Mouse (Mus musculus) limb, embryonic 10.5 days (tissue): ENCODE measurements around the gene Hormad2. TPM values are rescaled to one million over a fixed set of nuclear protein-coding genes. Genes with fewer than 3 reads are reported as not detected.

Experiments
- DNase-seq: peaks from one replicate; pipeline ENCODE4 v3.0.0-alpha.2; 2017; ENCODE audit warnings: low spot score
- H3K27ac ChIP-seq: fragments of 300-500 bp; sonication (generic); 2 replicates; pipeline ENCODE4 v1.5.1; 2016; ENCODE audit warnings: mild to moderate bottlenecking
- H3K27me3 ChIP-seq: fragments of 300-500 bp; sonication (generic); 2 replicates; pipeline ENCODE4 v1.6.1; 2016; ENCODE audit warnings: low read depth, mild to moderate bottlenecking; ENCODE audit not compliant: poor library complexity, severe bottlenecking
- H3K36me3 ChIP-seq: fragments of 300-500 bp; sonication (generic); 2 replicates; pipeline ENCODE4 v1.6.1; 2016; ENCODE audit warnings: mild to moderate bottlenecking, moderate library complexity
- H3K4me1 ChIP-seq: fragments of 300-500 bp; sonication (generic); 2 replicates; pipeline ENCODE4 v1.6.1; 2016
- H3K4me3 ChIP-seq: fragments of 300-500 bp; sonication (generic); 2 replicates; pipeline ENCODE4 v1.5.1; 2016; ENCODE audit warnings: mild to moderate bottlenecking, moderate library complexity
- H3K9me3 ChIP-seq: fragments of 300-500 bp; sonication (generic); replicated peaks from 2 replicates; pipeline ENCODE4 v1.6.1; 2016; ENCODE audit warnings: mild to moderate bottlenecking
- whole genome bisulfite sequencing: fragments of 180-500 bp; shearing (Covaris S2); methylation state at CpG from one replicate; pipeline ENCODE4 v1.1.7; 2016; 5-methylcytosine and 5-hydroxymethylcytosine counted together
- polyA plus RNA-seq: library from polyadenylated mRNA; unstranded; fragments of >200 nt; fragmentation: Nextera tagmentation; extraction: Ambion mirVana; gene quantifications from 2 replicates; pipeline ENCODE4 v1.2.1, GENCODE M21; 2016

Gene Hormad2
- polyA plus RNA-seq: 0.78 and 0.99 TPM in 2 replicates

DNA sequence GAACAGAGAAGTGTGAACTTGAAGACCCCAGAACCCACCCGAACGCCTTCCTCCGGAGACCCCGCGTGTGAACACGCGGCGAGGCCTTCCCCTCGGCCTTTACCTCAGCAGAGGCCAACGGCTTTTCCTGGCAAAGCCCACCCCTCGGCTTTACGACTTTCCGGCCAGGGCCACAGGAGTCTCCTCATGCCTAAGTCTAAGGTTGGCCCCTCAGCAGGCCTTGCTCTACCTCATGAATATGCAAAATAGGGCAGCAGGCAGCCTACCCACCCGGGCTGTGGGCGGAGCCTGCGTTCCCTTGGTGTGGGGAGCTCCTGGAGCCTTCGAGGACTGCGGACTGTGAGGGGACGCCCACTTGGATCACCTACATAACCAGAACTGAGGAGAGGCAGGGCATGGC is at the start of gene Hormad2:
Gene Hormad2, minus strand, starts transcription at position 128 of the 400 bp plus-strand sequence.
- H3K9me3 ChIP-seq: no peaks in the 10 kb centered on the region
- H3K4me3 ChIP-seq: peak within 1 kb of the TSS; percentile 10; the same call in 1 of the 2 replicates
- H3K27ac ChIP-seq: no peak within 1 kb of the TSS
- H3K27me3 ChIP-seq: no peaks in the 10 kb centered on the region
- H3K36me3 ChIP-seq: no peaks in the 10 kb centered on the region
- DNase-seq: peak; percentile 37
- 50% methylated on average over 19 of the region's 19 CpGs for WGBS
- H3K4me1 ChIP-seq: peaks cover 6% of the 10 kb centered on the region

DNA sequence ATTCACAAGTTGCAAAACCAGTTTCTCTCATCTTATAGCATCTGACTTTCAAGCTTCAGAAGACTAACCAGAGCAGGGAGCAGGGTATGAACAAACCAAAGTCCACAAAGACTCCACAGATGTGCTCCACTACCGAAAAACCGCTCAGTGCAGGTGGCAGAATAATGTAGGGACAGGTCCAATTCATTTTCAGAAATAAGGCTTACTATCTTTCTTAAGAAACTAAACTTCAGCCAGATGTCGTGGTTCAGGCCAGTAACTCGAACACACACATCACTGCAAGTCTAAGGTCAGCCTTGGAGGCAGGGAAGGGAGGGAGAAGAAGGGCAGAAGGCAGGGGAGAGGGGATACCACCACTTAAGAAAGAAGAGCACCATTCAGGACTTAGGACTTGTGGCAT is 48.3 kb upstream of the Hormad2 start:
- no peaks in the 10 kb centered on the region for H3K4me1 ChIP-seq
- no peaks in the 10 kb centered on the region for H3K27me3 ChIP-seq
- H3K27ac ChIP-seq: no peak overlapping the region
- H3K36me3 ChIP-seq: peaks cover 100% of the 10 kb centered on the region
- no peak overlapping the region for H3K4me3 ChIP-seq
- 94% methylated on average over 4 of the region's 4 CpGs for WGBS
- no peak for DNase-seq
- H3K9me3 ChIP-seq: no peaks in the 10 kb centered on the region

- Histone ChIP-seq H3K36me3 (peaks cover 100% of the 10 kb centered on the region), H3K27ac (no peak overlapping the region), H3K4me3 (no peak overlapping the region), H3K4me1 (no peaks in the 10 kb centered on the region), H3K27me3 (no peaks in the 10 kb centered on the region), H3K9me3 (no peaks in the 10 kb centered on the region)
- 98% methylated on average over 2 of the region's 2 CpGs for WGBS
- DNase-seq: no peak
Observed at GRCm38 (mm10) chr11:4488798-4489197, 47.9 kb upstream of the Hormad2 start.

DNA sequence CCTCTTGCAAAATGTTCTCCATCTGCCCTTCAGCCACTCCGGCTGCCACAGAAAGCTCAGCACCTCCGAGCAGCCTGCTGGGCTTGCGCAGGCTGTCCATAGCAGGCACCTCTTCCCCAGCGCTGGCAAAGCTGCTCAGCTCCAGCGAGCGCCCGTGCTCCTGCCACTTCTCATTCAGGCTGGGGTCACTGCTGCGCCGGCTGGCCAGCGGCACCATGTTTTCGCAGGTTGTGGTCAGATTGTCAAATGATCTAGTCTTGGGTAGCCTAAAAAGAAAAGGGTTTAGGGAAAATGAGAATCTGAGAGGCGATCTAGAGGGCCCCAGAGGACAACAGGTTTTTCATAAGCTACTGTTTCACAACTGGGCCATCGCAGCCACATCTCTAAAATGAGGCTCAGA is 47.5 kb upstream of the Hormad2 start:
- peaks cover 100% of the 10 kb centered on the region for H3K36me3 ChIP-seq
- WGBS: 95% methylated on average over 13 of the region's 13 CpGs

GRCm38 (mm10) chr11:4487401-4487965 is 46.6 kb upstream of the Hormad2 start:
- Histone ChIP-seq H3K4me3 (no peak overlapping the region), H3K9me3 (no peaks in the 10 kb centered on the region), H3K36me3 (peaks cover 100% of the 10 kb centered on the region), H3K4me1 (no peaks in the 10 kb centered on the region), H3K27ac (no peak overlapping the region), H3K27me3 (no peaks in the 10 kb centered on the region)
- whole genome bisulfite sequencing: 94% methylated on average over 8 of the region's 8 CpGs
- no peak for DNase-seq

More for the DNA sequence above, 47.5 kb upstream of the Hormad2 start:
- H3K9me3 ChIP-seq: no peaks in the 10 kb centered on the region
- no peak for DNase-seq
- H3K4me1 ChIP-seq: no peaks in the 10 kb centered on the region
- H3K4me3 ChIP-seq: no peak overlapping the region
- no peaks in the 10 kb centered on the region for H3K27me3 ChIP-seq
- H3K27ac ChIP-seq: no peak overlapping the region

GRCm38 (mm10) chr11:4484541-4484940 is 43.6 kb upstream of the Hormad2 start:
- peaks cover 100% of the 10 kb centered on the region for H3K36me3 ChIP-seq
- H3K4me1 ChIP-seq: no peaks in the 10 kb centered on the region
- WGBS: 97% methylated on average over 5 of the region's 5 CpGs
- DNase-seq: no peak
- no peaks in the 10 kb centered on the region for H3K9me3 ChIP-seq
- no peaks in the 10 kb centered on the region for H3K27me3 ChIP-seq
- no peak overlapping the region for H3K4me3 ChIP-seq
- H3K27ac ChIP-seq: no peak overlapping the region

DNA sequence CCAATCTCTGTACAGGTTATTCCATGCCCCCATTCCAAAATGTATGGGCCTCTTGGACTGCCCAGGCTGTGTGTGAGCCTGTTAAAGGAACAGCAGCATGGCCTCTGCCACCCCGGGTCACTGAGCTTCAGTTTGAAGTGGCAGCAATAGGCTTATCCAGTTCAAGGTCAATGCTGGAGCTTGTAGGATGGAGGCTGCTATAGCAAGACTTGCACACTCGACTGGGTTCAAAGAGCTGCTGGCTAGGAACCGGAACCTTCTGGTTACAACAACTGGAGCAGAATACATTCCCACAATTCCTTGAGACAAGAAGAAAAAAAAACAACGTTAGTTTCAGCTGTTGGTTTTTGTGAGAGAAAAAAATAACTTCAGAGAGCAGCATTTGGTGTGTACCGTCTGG is 41.7 kb upstream of the Hormad2 start:
- 96% methylated on average over 5 of the region's 5 CpGs for WGBS
- no peak overlapping the region for H3K27ac ChIP-seq
- H3K4me3 ChIP-seq: no peak overlapping the region
- no peaks in the 10 kb centered on the region for H3K4me1 ChIP-seq
- H3K36me3 ChIP-seq: peaks cover 88% of the 10 kb centered on the region
- no peaks in the 10 kb centered on the region for H3K27me3 ChIP-seq
- DNase-seq: no peak
- H3K9me3 ChIP-seq: no peaks in the 10 kb centered on the region

DNA sequence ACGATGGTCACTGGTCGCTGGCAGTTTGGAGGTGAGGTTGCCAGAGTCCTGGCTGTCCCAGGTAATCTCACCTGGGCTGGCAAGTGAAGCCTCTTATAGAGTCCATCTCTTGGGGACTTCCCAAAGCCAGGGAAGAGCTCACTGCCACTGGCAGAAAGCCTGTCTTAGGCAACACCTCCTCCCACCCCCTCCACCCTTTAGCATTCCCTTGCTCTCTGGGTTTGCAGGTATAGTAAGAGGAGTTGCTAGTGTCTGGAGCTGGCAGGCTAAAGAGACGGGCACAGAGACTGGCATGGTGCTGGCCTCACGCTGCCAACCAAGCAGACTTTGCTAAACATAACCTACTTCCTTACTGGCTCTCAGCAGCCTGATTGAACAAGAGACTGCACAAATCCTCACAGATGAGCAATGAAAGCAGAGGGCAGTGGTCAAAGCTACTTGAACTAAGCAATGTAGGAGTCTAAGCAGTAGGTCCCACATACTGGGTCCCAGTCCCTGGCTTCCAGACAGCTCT is 35.3 kb upstream of the Hormad2 start:
- H3K27ac ChIP-seq: no peak overlapping the region
- H3K4me3 ChIP-seq: no peak overlapping the region
- WGBS: 95% methylated on average over 4 of the region's 4 CpGs

GRCm38 (mm10) chr11:4472464-4473179 is 31.7 kb upstream of the Hormad2 start:
- H3K9me3 ChIP-seq: no peaks in the 10 kb centered on the region
- DNase-seq: no peak
- no peak overlapping the region for H3K27ac ChIP-seq
- no peak overlapping the region for H3K4me3 ChIP-seq
- no peaks in the 10 kb centered on the region; the same call in 1 of the 2 replicates for H3K36me3 ChIP-seq
- 71% methylated on average over 7 of the region's 7 CpGs for whole genome bisulfite sequencing
- H3K27me3 ChIP-seq: no peaks in the 10 kb centered on the region
- H3K4me1 ChIP-seq: peaks cover 15% of the 10 kb centered on the region

More for the DNA sequence above, 35.3 kb upstream of the Hormad2 start:
- Histone ChIP-seq H3K27me3 (no peaks in the 10 kb centered on the region), H3K9me3 (no peaks in the 10 kb centered on the region), H3K4me1 (peaks cover 15% of the 10 kb centered on the region), H3K36me3 (peaks cover 24% of the 10 kb centered on the region)
- no peak for DNase-seq

DNA sequence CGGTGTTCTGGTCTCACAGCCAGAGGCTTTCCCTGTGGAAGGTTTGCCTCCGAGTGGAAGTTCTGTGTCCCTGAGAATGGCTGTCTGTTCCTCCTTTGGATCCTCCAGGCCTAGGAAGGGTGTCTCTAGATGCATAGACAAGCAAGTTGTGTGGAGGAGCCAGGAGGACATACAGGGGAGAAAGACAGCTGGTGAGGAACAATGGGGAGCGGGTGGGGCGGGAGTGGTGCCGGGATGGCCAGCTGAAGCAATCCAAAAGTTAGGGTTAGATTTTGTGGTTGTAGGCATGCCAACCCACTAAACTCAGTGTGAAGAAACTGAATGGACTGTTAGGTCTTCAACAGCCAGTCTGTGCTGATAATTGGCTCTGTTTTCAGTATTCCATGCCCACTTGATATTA is 30.8 kb upstream of the Hormad2 start:
- Histone ChIP-seq H3K36me3 (no peaks in the 10 kb centered on the region), H3K9me3 (no peaks in the 10 kb centered on the region), H3K27ac (no peak overlapping the region), H3K4me3 (no peak overlapping the region), H3K27me3 (no peaks in the 10 kb centered on the region), H3K4me1 (peaks cover 15% of the 10 kb centered on the region)
- no peak for DNase-seq
- 82% methylated on average over 5 of the region's 5 CpGs for WGBS

DNA sequence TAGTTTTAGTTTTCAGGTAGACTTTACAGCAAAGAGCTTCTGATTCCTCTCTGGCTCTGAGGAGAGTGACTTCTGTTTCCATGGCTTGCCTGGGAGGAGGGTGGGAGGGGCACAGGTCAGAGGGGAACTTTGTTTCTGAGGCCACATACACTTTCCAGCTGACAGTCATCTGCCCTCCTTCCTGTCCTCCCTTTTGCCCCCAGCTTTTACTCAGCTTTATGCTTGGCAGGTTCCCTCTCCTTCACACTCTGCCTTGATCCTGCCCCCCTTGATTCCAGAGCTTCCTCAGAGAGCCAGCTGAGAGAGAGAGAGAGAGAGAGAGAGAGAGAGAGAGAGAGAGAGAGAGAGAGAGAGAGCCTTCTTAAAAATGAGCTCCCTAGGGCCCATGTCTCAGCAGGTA is 30.3 kb upstream of the Hormad2 start:
- Histone ChIP-seq H3K36me3 (no peaks in the 10 kb centered on the region), H3K4me3 (no peak overlapping the region), H3K4me1 (peaks cover 15% of the 10 kb centered on the region), H3K27ac (no peak overlapping the region), H3K9me3 (no peaks in the 10 kb centered on the region), H3K27me3 (no peaks in the 10 kb centered on the region)
- no peak for DNase-seq

GRCm38 (mm10) chr11:4469091-4469490 is 28.2 kb upstream of the Hormad2 start:
- 62% methylated on average over 5 of the region's 5 CpGs for WGBS
- no peaks in the 10 kb centered on the region for H3K9me3 ChIP-seq
- H3K27ac ChIP-seq: no peak overlapping the region
- H3K27me3 ChIP-seq: no peaks in the 10 kb centered on the region
- no peak for DNase-seq
- no peak overlapping the region for H3K4me3 ChIP-seq
- peaks cover 15% of the 10 kb centered on the region for H3K4me1 ChIP-seq
- H3K36me3 ChIP-seq: no peaks in the 10 kb centered on the region

- Histone ChIP-seq H3K36me3 (no peaks in the 10 kb centered on the region), H3K4me1 (peaks cover 6% of the 10 kb centered on the region; the same call in 1 of the 2 replicates), H3K4me3 (no peak overlapping the region), H3K9me3 (no peaks in the 10 kb centered on the region), H3K27me3 (no peaks in the 10 kb centered on the region), H3K27ac (no peak overlapping the region)
- 94% methylated on average over 1 of the region's 1 CpGs for WGBS
- DNase-seq: no peak
Observed at GRCm38 (mm10) chr11:4467436-4467835, 26.5 kb upstream of the Hormad2 start.
